Mouse (Mus musculus) embryonic facial prominence, embryonic 14.5 days (tissue): ENCODE results near the gene 1190005I06Rik. TPM values are rescaled to one million over a fixed set of nuclear protein-coding genes. Genes with fewer than 3 reads are reported as not detected.
A peak's percentile ranks its signal among the peaks of the same experiment; 100 is the strongest.

Source experiments
- ATAC-seq: fragments of 200-750 bp; cut with Nextera tagmentation; 2 replicates; pipeline ENCODE4 v1.8.0; 2017; ENCODE audit warnings: low read depth, moderate number of reproducible peaks, moderate TSS enrichment
- DNase-seq: peaks from one replicate; pipeline ENCODE4 v3.0.0-alpha.2; 2015; ENCODE audit warnings: low spot score
- H3K27ac ChIP-seq: fragments of 300-500 bp; sonication (generic); replicated peaks from 2 replicates; pipeline ENCODE4 v1.5.1; 2014; ENCODE audit warnings: low read depth, mild to moderate bottlenecking, low read length, moderate library complexity
- H3K27me3 ChIP-seq: fragments of 300-500 bp; sonication (generic); replicated peaks from 2 replicates; pipeline ENCODE4 v1.6.1; 2014; ENCODE audit warnings: low read length; ENCODE audit not compliant: control insufficient read depth, insufficient read depth
- H3K36me3 ChIP-seq: fragments of 300-500 bp; sonication (generic); 2 replicates; pipeline ENCODE4 v1.6.1; 2014; ENCODE audit warnings: low read length, mixed read lengths; ENCODE audit not compliant: control insufficient read depth, insufficient read depth
- H3K4me1 ChIP-seq: fragments of 300-500 bp; sonication (generic); 2 replicates; pipeline ENCODE4 v1.6.1; 2014; ENCODE audit warnings: antibody characterized with exemption, low read length; ENCODE audit not compliant: control insufficient read depth, insufficient read depth
- H3K4me2 ChIP-seq: fragments of 300-500 bp; sonication (generic); 2 replicates; pipeline ENCODE4 v1.6.1; 2014; ENCODE audit warnings: low read depth, mild to moderate bottlenecking, low read length, moderate library complexity, mixed read lengths
- H3K4me3 ChIP-seq: fragments of 300-500 bp; sonication (generic); 2 replicates; pipeline ENCODE4 v1.5.1; 2014; ENCODE audit warnings: low read depth, mild to moderate bottlenecking, low read length
- H3K9ac ChIP-seq: fragments of 300-500 bp; sonication (generic); 2 replicates; pipeline ENCODE4 v1.6.1; 2014; ENCODE audit warnings: low read depth, mild to moderate bottlenecking, low read length, moderate library complexity, mixed read lengths
- H3K9me3 ChIP-seq: fragments of 300-500 bp; sonication (generic); 2 replicates; pipeline ENCODE4 v1.6.1; 2016; ENCODE audit warnings: low read length; ENCODE audit not compliant: control insufficient read depth
- WGBS: fragments of 180-500 bp; shearing (Covaris S2); extraction: QIAGEN DNeasy Blood & Tissue Kit; methylation state at CpG from one replicate; pipeline ENCODE4 v1.1.7; 2014; 5-methylcytosine and 5-hydroxymethylcytosine counted together
- polyA plus RNA-seq: library from polyadenylated mRNA; unstranded; fragments of >200 nt; fragmentation: Nextera tagmentation; extraction: Ambion mirVana; gene quantifications from 2 replicates; pipeline ENCODE4 v1.2.1, GENCODE M21; 2014

1190005I06Rik gene
- polyA plus RNA-seq, 1 experiment from 2014 or later: 6.9 TPM

- no peak overlapping the region for H3K4me2 ChIP-seq
- no peak for ATAC-seq
- no peak for DNase-seq
- H3K9me3 ChIP-seq: no peaks in the 10 kb centered on the region
- WGBS: 80% methylated on average over 6 of the region's 6 CpGs
- H3K27me3 ChIP-seq: no peaks in the 10 kb centered on the region
- no peak overlapping the region for H3K27ac ChIP-seq
- H3K4me3 ChIP-seq: no peak overlapping the region
- H3K36me3 ChIP-seq: 0 out of 2 replicates have a peak, but pooled peaks cover 4% of the 10 kb centered on the region
- H3K9ac ChIP-seq: 0 out of 2 replicates have a peak overlapping the region, but pooled peaks have one; percentile 23
- peaks cover 20% of the 10 kb centered on the region for H3K4me1 ChIP-seq
Measured at GRCm38 (mm10) chr8:120664566-120664965, 17.1 kb upstream of the 1190005I06Rik start.

- DNase-seq (no peak), ATAC-seq (no peak)
- no peak overlapping the region for H3K4me3 ChIP-seq
- WGBS: 86% methylated on average over 8 of the region's 8 CpGs
- no peak overlapping the region for H3K9ac ChIP-seq
- H3K9me3 ChIP-seq: no peaks in the 10 kb centered on the region
- no peak overlapping the region for H3K4me2 ChIP-seq
- H3K27me3 ChIP-seq: no peaks in the 10 kb centered on the region
- no peak overlapping the region for H3K27ac ChIP-seq
- H3K4me1 ChIP-seq: no peaks in the 10 kb centered on the region
- peaks cover 65% of the 10 kb centered on the region for H3K36me3 ChIP-seq
Measured at GRCm38 (mm10) chr8:120657415-120657814, 10.0 kb upstream of the 1190005I06Rik start.

GRCm38 (mm10) chr8:120656322-120657052 is 9.1 kb upstream of the 1190005I06Rik start:
- 88% methylated on average over 7 of the region's 7 CpGs for WGBS

GRCm38 (mm10) chr8:120644663-120645062 is 2.8 kb downstream of the 1190005I06Rik start:
- H3K27ac ChIP-seq: no peak overlapping the region
- no peaks in the 10 kb centered on the region for H3K9me3 ChIP-seq
- DNase-seq: peak; percentile 32
- H3K27me3 ChIP-seq: no peaks in the 10 kb centered on the region
- H3K4me2 ChIP-seq: no peak overlapping the region
- H3K9ac ChIP-seq: no peak overlapping the region
- no peak for ATAC-seq
- no peaks in the 10 kb centered on the region for H3K4me1 ChIP-seq
- no peak overlapping the region for H3K4me3 ChIP-seq
- WGBS: 71% methylated on average over 7 of the region's 7 CpGs
- H3K36me3 ChIP-seq: no peaks in the 10 kb centered on the region

More at GRCm38 (mm10) chr8:120656322-120657052, 9.1 kb upstream of the 1190005I06Rik start:
- Histone ChIP-seq H3K9me3 (no peaks in the 10 kb centered on the region), H3K9ac (no peak overlapping the region), H3K27me3 (no peaks in the 10 kb centered on the region), H3K36me3 (peaks cover 68% of the 10 kb centered on the region), H3K27ac (no peak overlapping the region), H3K4me3 (no peak overlapping the region), H3K4me1 (no peaks in the 10 kb centered on the region), H3K4me2 (no peak overlapping the region)
- ATAC-seq: no peak
- peak; percentile 17 for DNase-seq

GRCm38 (mm10) chr8:120642031-120642662 is 5.3 kb downstream of the 1190005I06Rik start:
- ATAC-seq (no peak), DNase-seq (no peak)
- H3K4me3 ChIP-seq: no peak overlapping the region
- H3K36me3 ChIP-seq: no peaks in the 10 kb centered on the region
- no peaks in the 10 kb centered on the region for H3K9me3 ChIP-seq
- H3K27me3 ChIP-seq: no peaks in the 10 kb centered on the region
- 81% methylated on average over 10 of the region's 10 CpGs for WGBS
- no peaks in the 10 kb centered on the region for H3K4me1 ChIP-seq
- no peak overlapping the region for H3K4me2 ChIP-seq
- no peak overlapping the region for H3K27ac ChIP-seq
- no peak overlapping the region for H3K9ac ChIP-seq

GRCm38 (mm10) chr8:120641245-120641644 is 6.2 kb downstream of the 1190005I06Rik start:
- H3K36me3 ChIP-seq: no peaks in the 10 kb centered on the region

GRCm38 (mm10) chr8:120634329-120634839 is 13.0 kb downstream of the 1190005I06Rik start:
- ATAC-seq (peak; percentile 75), DNase-seq (peak; percentile 29)
- peak overlapping the region; percentile 72 for H3K9ac ChIP-seq

More at GRCm38 (mm10) chr8:120641245-120641644, 6.2 kb downstream of the 1190005I06Rik start:
- Histone ChIP-seq H3K4me2 (no peak overlapping the region), H3K9me3 (no peaks in the 10 kb centered on the region), H3K4me3 (no peak overlapping the region), H3K27me3 (no peaks in the 10 kb centered on the region), H3K4me1 (no peaks in the 10 kb centered on the region), H3K9ac (no peak overlapping the region), H3K27ac (no peak overlapping the region)
- ATAC-seq (no peak), DNase-seq (no peak)
- 40% methylated on average over 8 of the region's 8 CpGs for WGBS

GRCm38 (mm10) chr8:120633665-120634271 is 13.7 kb downstream of the 1190005I06Rik start:
- peak; percentile 5; the same call in 1 of the 2 replicates for ATAC-seq
- Histone ChIP-seq H3K27ac (no peak overlapping the region), H3K9me3 (no peaks in the 10 kb centered on the region), H3K4me3 (peak overlapping the region; percentile 68), H3K36me3 (no peaks in the 10 kb centered on the region), H3K4me2 (peak overlapping the region; percentile 100), H3K27me3 (peaks cover 13% of the 10 kb centered on the region; the same call in 1 of the 2 replicates), H3K9ac (peak overlapping the region; percentile 72), H3K4me1 (peaks cover 13% of the 10 kb centered on the region)
- 4% methylated on average over 39 of the region's 44 CpGs for WGBS
- DNase-seq: peak; percentile 19

More at GRCm38 (mm10) chr8:120634329-120634839, 13.0 kb downstream of the 1190005I06Rik start:
- peak overlapping the region; percentile 68 for H3K4me3 ChIP-seq
- peaks cover 13% of the 10 kb centered on the region for H3K4me1 ChIP-seq
- no peaks in the 10 kb centered on the region for H3K36me3 ChIP-seq
- H3K9me3 ChIP-seq: no peaks in the 10 kb centered on the region
- peaks cover 13% of the 10 kb centered on the region; the same call in 1 of the 2 replicates for H3K27me3 ChIP-seq
- 3% methylated on average over 8 of the region's 42 CpGs for WGBS
- H3K4me2 ChIP-seq: peak overlapping the region; percentile 100
- H3K27ac ChIP-seq: no peak overlapping the region
